Mouse (Mus musculus): ENCODE data around the gene Atp6v0d1.
A peak's percentile ranks its signal among the peaks of the same experiment; 100 is the strongest.

The Atp6v0d1 gene

GRCm38 (mm10) chr8:105533892-105534329 is 31.9 kb downstream of the Atp6v0d1 start:
- peak; percentile 49 for DNase-seq

GRCm38 (mm10) chr8:105533439-105533838 is 32.4 kb downstream of the Atp6v0d1 start:
- no peak for DNase-seq

GRCm38 (mm10) chr8:105531774-105532173 is 34.1 kb downstream of the Atp6v0d1 start:
- no peak for DNase-seq

GRCm38 (mm10) chr8:105529271-105529670 is 36.6 kb downstream of the Atp6v0d1 start:
- no peak for DNase-seq

- no peak for DNase-seq
These were observed 37.6 kb downstream of the Atp6v0d1 start for GRCm38 (mm10) chr8:105528206-105528605.

GRCm38 (mm10) chr8:105527110-105527509 is 38.7 kb downstream of the Atp6v0d1 start:
- no peak for DNase-seq

GRCm38 (mm10) chr8:105522890-105523289 is 43.0 kb downstream of the Atp6v0d1 start:
- DNase-seq = no peak

GRCm38 (mm10) chr8:105521995-105522769 is 43.7 kb downstream of the Atp6v0d1 start:
- DNase-seq = no peak

GRCm38 (mm10) chr8:105521061-105521460 is 44.8 kb downstream of the Atp6v0d1 start:
- DNase-seq = no peak

- DNase-seq = no peak
These were observed 45.3 kb downstream of the Atp6v0d1 start for GRCm38 (mm10) chr8:105520521-105520920.

- no peak for DNase-seq
These were observed 46.3 kb downstream of the Atp6v0d1 start for GRCm38 (mm10) chr8:105519591-105519990.

- peak; percentile 50 for DNase-seq
These were observed 47.2 kb downstream of the Atp6v0d1 start, which contains the start of gene Hsd11b2 for GRCm38 (mm10) chr8:105518436-105519313. TSS of gene Hsd11b2 (plus strand) at chr8:105518755.

- DNase-seq = no peak
These were observed 48.5 kb downstream of the Atp6v0d1 start for GRCm38 (mm10) chr8:105517346-105517745.

GRCm38 (mm10) chr8:105516018-105516645 is 49.7 kb downstream of the Atp6v0d1 start:
- DNase-seq = peak; percentile 62

GRCm38 (mm10) chr8:105514656-105515055 is 51.2 kb downstream of the Atp6v0d1 start:
- DNase-seq = no peak

GRCm38 (mm10) chr8:105514194-105514593 is 51.7 kb downstream of the Atp6v0d1 start:
- no peak for DNase-seq

GRCm38 (mm10) chr8:105509997-105510735 is 55.7 kb downstream of the Atp6v0d1 start:
- DNase-seq = no peak

- no peak for DNase-seq
These were observed 57.1 kb downstream of the Atp6v0d1 start for GRCm38 (mm10) chr8:105508758-105509157.

- no peak for DNase-seq
These were observed 58.9 kb downstream of the Atp6v0d1 start for GRCm38 (mm10) chr8:105506977-105507376.

GRCm38 (mm10) chr8:105504617-105505016 is 61.2 kb downstream of the Atp6v0d1 start:
- DNase-seq = no peak

GRCm38 (mm10) chr8:105499787-105500186 is 66.1 kb downstream of the Atp6v0d1 start:
- no peak for DNase-seq

GRCm38 (mm10) chr8:105496439-105497180 is 69.2 kb downstream of the Atp6v0d1 start, which contains the start of gene Zdhhc1:
TSS of gene Zdhhc1 (minus strand) at chr8:105496902.
- DNase-seq = peak; percentile 90
